Comparison of ENCODE assay signal across 23 mouse cellular contexts in genomic region chr17:25895891-25896290, GRCm38 (mm10). TPM values are rescaled to one million over a fixed set of nuclear protein-coding genes. Genes with fewer than 3 reads are reported as not detected.
DNase-seq lines count a peak whose midpoint lies in the region; ATAC-seq and TF ChIP-seq lines count a peak whose summit lies in the region.
"Had no signal": no experiment of that assay in that cellular context is flagged by ENCODE, and none has a peak within 500 bp of the region (broad histone marks: within the 10 kb centered on the region; RNA-seq: fewer than 3 reads in every experiment).

No protein-coding gene starts in this region.

- ATAC-seq in hindbrain, embryonic 12.5 days (ENCODE audit: low FRiP score), result no peak
- no peak for ATAC-seq in stomach, postnatal 0 days (ENCODE audit: low FRiP score, low TSS enrichment)
- ATAC-seq: activated CD4-positive, CD25-positive, alpha-beta regulatory T cell, adult 4 months; CD4-positive, CD25-positive, alpha-beta regulatory T cell, adult 4 months; intestine, embryonic 15.5 days had no signal

- peaks cover 15% of the 10 kb centered on the region for H3K36me3 ChIP-seq in hindbrain, embryonic 10.5 days
- peaks cover 7% of the 10 kb centered on the region for H3K36me3 ChIP-seq in hindbrain, embryonic 12.5 days
- peaks cover 15% of the 10 kb centered on the region for H3K36me3 ChIP-seq in embryonic facial prominence, embryonic 10.5 days (replicated peaks)
- no peaks in the 10 kb centered on the region for H3K36me3 ChIP-seq in stomach, postnatal 0 days (ENCODE audit: control insufficient read depth, insufficient read depth, low read length)

- peak; percentile 30 for DNase-seq in cerebellum, adult 9-11 months
- DNase-seq in cerebellum, adult 11-12 months, result no peak
- no peak for DNase-seq in hindbrain, embryonic 10.5 days (ENCODE audit: low spot score)
- no peak for DNase-seq in layer of hippocampus, adult 2 months (ENCODE audit: low spot score in 2 of 2)
- no peak for DNase-seq in layer of hippocampus, adult 9-10 months (ENCODE audit: low spot score)
- DNase-seq in embryonic facial prominence, embryonic 10.5 days (ENCODE audit: low spot score), result peak; percentile 39
- DNase-seq in stomach, postnatal 0 days (ENCODE audit: low spot score), result no peak
- DNase-seq: adrenal gland, postnatal 10 days; gastrocnemius, postnatal 10 days; heart, postnatal 4 days; lung, postnatal 4 days; right cerebral cortex, postnatal 14 days; spleen, adult 18-20 months; thymus, postnatal 4 days had no signal

- no peak overlapping the region for H3K4me3 ChIP-seq in hindbrain, embryonic 10.5 days
- H3K4me3 ChIP-seq in hindbrain, embryonic 12.5 days, result no peak overlapping the region
- H3K4me3 ChIP-seq in layer of hippocampus, adult 2 months, result no peak overlapping the region
- no peak overlapping the region for H3K4me3 ChIP-seq in embryonic facial prominence, embryonic 10.5 days
- no peak overlapping the region for H3K4me3 ChIP-seq in stomach, postnatal 0 days (ENCODE audit: low read depth, low read length)
- H3K4me3 ChIP-seq: embryonic facial prominence, embryonic 13.5 days; heart, embryonic 15.5 days; intestine, embryonic 15.5 days; lung, embryonic 15.5 days; myocyte had no signal

- peak overlapping the region; percentile 63; the same call in 1 of the 2 replicates for H3K27ac ChIP-seq in hindbrain, embryonic 10.5 days
- no peak overlapping the region for H3K27ac ChIP-seq in hindbrain, embryonic 12.5 days
- H3K27ac ChIP-seq in layer of hippocampus, adult 2 months, result peak overlapping the region; percentile 72
- peak overlapping the region; percentile 55; the same call in 1 of the 2 replicates for H3K27ac ChIP-seq in embryonic facial prominence, embryonic 10.5 days (replicated peaks)
- H3K27ac ChIP-seq in stomach, postnatal 0 days (replicated peaks), result no peak overlapping the region
- H3K27ac ChIP-seq: embryonic facial prominence, embryonic 13.5 days; heart, embryonic 15.5 days; intestine, embryonic 15.5 days; liver, embryonic 14.5 days; lung, embryonic 15.5 days had no signal

- no peak overlapping the region for H3K9ac ChIP-seq in hindbrain, embryonic 12.5 days
- no peak overlapping the region for H3K9ac ChIP-seq in stomach, postnatal 0 days (ENCODE audit: low read length)
- H3K9ac ChIP-seq: embryonic facial prominence, embryonic 13.5 days; heart, embryonic 15.5 days; intestine, embryonic 15.5 days; liver, embryonic 14.5 days; lung, embryonic 15.5 days had no signal

- no peak for TF ChIP-seq CTCF in layer of hippocampus, adult 2 months (conservative IDR thresholded peaks at IDR 0.05)
- no peak for TF ChIP-seq CTCF in stomach, postnatal 0 days (IDR thresholded peaks at IDR 0.05; ENCODE audit: low read depth)

- no peak for TF ChIP-seq EP300 in stomach, postnatal 0 days (optimal IDR thresholded peaks at IDR 0.05)

- H3K4me1 ChIP-seq in hindbrain, embryonic 10.5 days (replicated peaks), result peaks cover 25% of the 10 kb centered on the region
- H3K4me1 ChIP-seq in hindbrain, embryonic 12.5 days, result peaks cover 9% of the 10 kb centered on the region; the same call in 1 of the 2 replicates
- H3K4me1 ChIP-seq in embryonic facial prominence, embryonic 10.5 days, result peaks cover 25% of the 10 kb centered on the region
- no peaks in the 10 kb centered on the region for H3K4me1 ChIP-seq in stomach, postnatal 0 days (replicated peaks; ENCODE audit: control insufficient read depth, insufficient read depth)
- H3K4me1 ChIP-seq: intestine, embryonic 15.5 days; lung, embryonic 15.5 days had no signal

- 69% methylated on average over 12 of the region's 12 CpGs for WGBS in hindbrain, embryonic 10.5 days
- WGBS in hindbrain, embryonic 12.5 days, result 52% methylated on average over 12 of the region's 12 CpGs
- WGBS in embryonic facial prominence, embryonic 10.5 days, result 56% methylated on average over 12 of the region's 12 CpGs
- WGBS in stomach, postnatal 0 days, result 76% methylated on average over 12 of the region's 12 CpGs

- no peaks in the 10 kb centered on the region for H3K9me3 ChIP-seq in hindbrain, embryonic 10.5 days
- H3K9me3 ChIP-seq in hindbrain, embryonic 12.5 days (replicated peaks), result no peaks in the 10 kb centered on the region
- no peaks in the 10 kb centered on the region; the same call in 1 of the 2 replicates for H3K9me3 ChIP-seq in embryonic facial prominence, embryonic 10.5 days
- H3K9me3 ChIP-seq in stomach, postnatal 0 days (ENCODE audit: control insufficient read depth, low read length), result no peaks in the 10 kb centered on the region
- H3K9me3 ChIP-seq: embryonic facial prominence, embryonic 13.5 days; heart, embryonic 15.5 days; intestine, embryonic 15.5 days; lung, embryonic 15.5 days had no signal

- no peak overlapping the region for H3K4me2 ChIP-seq in hindbrain, embryonic 12.5 days (replicated peaks)
- H3K4me2 ChIP-seq in stomach, postnatal 0 days (replicated peaks; ENCODE audit: low read depth), result no peak overlapping the region
- H3K4me2 ChIP-seq: embryonic facial prominence, embryonic 13.5 days; heart, embryonic 15.5 days; intestine, embryonic 15.5 days; lung, embryonic 15.5 days had no signal

- no peaks in the 10 kb centered on the region for H3K27me3 ChIP-seq in hindbrain, embryonic 10.5 days (ENCODE audit: insufficient read depth, poor library complexity, severe bottlenecking)
- H3K27me3 ChIP-seq in hindbrain, embryonic 12.5 days, result no peaks in the 10 kb centered on the region
- no peaks in the 10 kb centered on the region for H3K27me3 ChIP-seq in embryonic facial prominence, embryonic 10.5 days (replicated peaks; ENCODE audit: low read depth, poor library complexity, severe bottlenecking)
- H3K27me3 ChIP-seq in stomach, postnatal 0 days (ENCODE audit: control insufficient read depth, insufficient read depth, low read length), result no peaks in the 10 kb centered on the region
- H3K27me3 ChIP-seq: embryonic facial prominence, embryonic 13.5 days; heart, embryonic 15.5 days; intestine, embryonic 15.5 days; lung, embryonic 15.5 days had no signal

RNA-seq across cellular contexts. Expression of gene Wfikkn1, which starts 15.2 kb away (rescaled TPM):
- 5.8 and 26.3 TPM in 2 replicates for polyA plus RNA-seq in hindbrain, embryonic 10.5 days (2016; fragmentation: Nextera tagmentation; extraction: Ambion mirVana)
- 0.29 and 0.90 TPM in 2 replicates for polyA plus RNA-seq in hindbrain, embryonic 12.5 days (2016; fragmentation: Nextera tagmentation; extraction: Ambion mirVana)
- total RNA-seq in layer of hippocampus, adult 2 months (2021), result 1 to 10 TPM; 1.7 to 2.8 TPM
- polyA plus RNA-seq in embryonic facial prominence, embryonic 10.5 days (2016; fragmentation: Nextera tagmentation; extraction: Ambion mirVana), result 7.8 and 12.6 TPM in 2 replicates
- polyA plus RNA-seq in stomach, postnatal 0 days (2015; fragmentation: Nextera tagmentation; extraction: Ambion mirVana), result 0.35 and 0.38 TPM in 2 replicates

RNA-seq across cellular contexts. Expression of gene Mettl26, which starts 21.0 kb away (rescaled TPM):
- polyA plus RNA-seq in hindbrain, embryonic 10.5 days (2016; fragmentation: Nextera tagmentation; extraction: Ambion mirVana), result 69.9 and 73.9 TPM in 2 replicates
- polyA plus RNA-seq in hindbrain, embryonic 12.5 days (2016; fragmentation: Nextera tagmentation; extraction: Ambion mirVana), result 48.7 and 53.2 TPM in 2 replicates
- total RNA-seq in layer of hippocampus, adult 2 months (2021), result 10 to 100 TPM; 39.0 to 39.9 TPM
- polyA plus RNA-seq in embryonic facial prominence, embryonic 10.5 days (2016; fragmentation: Nextera tagmentation; extraction: Ambion mirVana), result 68.1 and 69.8 TPM in 2 replicates
- polyA plus RNA-seq in stomach, postnatal 0 days (2015; fragmentation: Nextera tagmentation; extraction: Ambion mirVana), result 52.9 and 54.1 TPM in 2 replicates

RNA-seq across cellular contexts. Expression of gene Rab40c, which starts 23.6 kb away (rescaled TPM):
- polyA plus RNA-seq in hindbrain, embryonic 10.5 days (2016; fragmentation: Nextera tagmentation; extraction: Ambion mirVana), result 33.4 and 43.4 TPM in 2 replicates
- 42.1 and 43.6 TPM in 2 replicates for polyA plus RNA-seq in hindbrain, embryonic 12.5 days (2016; fragmentation: Nextera tagmentation; extraction: Ambion mirVana)
- total RNA-seq in layer of hippocampus, adult 2 months (2021), result 10 to 100 TPM; 50.1 to 51.1 TPM
- 30.9 and 34.0 TPM in 2 replicates for polyA plus RNA-seq in embryonic facial prominence, embryonic 10.5 days (2016; fragmentation: Nextera tagmentation; extraction: Ambion mirVana)
- 20.2 TPM in 2 replicates for polyA plus RNA-seq in stomach, postnatal 0 days (2015; fragmentation: Nextera tagmentation; extraction: Ambion mirVana)

RNA-seq across cellular contexts. Expression of gene Mcrip2, which starts 27.3 kb away (rescaled TPM):
- polyA plus RNA-seq in hindbrain, embryonic 10.5 days (2016; fragmentation: Nextera tagmentation; extraction: Ambion mirVana), result 10.6 and 14.7 TPM in 2 replicates
- 6.2 and 6.3 TPM in 2 replicates for polyA plus RNA-seq in hindbrain, embryonic 12.5 days (2016; fragmentation: Nextera tagmentation; extraction: Ambion mirVana)
- total RNA-seq in layer of hippocampus, adult 2 months (2021), result 10 to 100 TPM; 20.9 to 21.6 TPM
- polyA plus RNA-seq in embryonic facial prominence, embryonic 10.5 days (2016; fragmentation: Nextera tagmentation; extraction: Ambion mirVana), result 17.3 and 20.2 TPM in 2 replicates
- 52.4 and 59.9 TPM in 2 replicates for polyA plus RNA-seq in stomach, postnatal 0 days (2015; fragmentation: Nextera tagmentation; extraction: Ambion mirVana)

RNA-seq across cellular contexts. Expression of gene Wdr90, which starts 34.6 kb away (rescaled TPM):
- polyA plus RNA-seq in hindbrain, embryonic 10.5 days (2016; fragmentation: Nextera tagmentation; extraction: Ambion mirVana), result 46.0 and 54.4 TPM in 2 replicates
- 30.0 and 31.2 TPM in 2 replicates for polyA plus RNA-seq in hindbrain, embryonic 12.5 days (2016; fragmentation: Nextera tagmentation; extraction: Ambion mirVana)
- total RNA-seq in layer of hippocampus, adult 2 months (2021), result 10 to 100 TPM; 21.7 to 24.6 TPM
- 53.8 and 56.1 TPM in 2 replicates for polyA plus RNA-seq in embryonic facial prominence, embryonic 10.5 days (2016; fragmentation: Nextera tagmentation; extraction: Ambion mirVana)
- polyA plus RNA-seq in stomach, postnatal 0 days (2015; fragmentation: Nextera tagmentation; extraction: Ambion mirVana), result 4.1 and 4.2 TPM in 2 replicates

Comparison
In these comparisons a context has a peak if more than half of its experiments do, and no peak if none do; other contexts are left out.
1. DNase-seq: peak in cerebellum, adult 9-11 months (single experiment) and embryonic facial prominence, embryonic 10.5 days (single experiment); none in cerebellum, adult 11-12 months (single experiment), hindbrain, embryonic 10.5 days (single experiment), layer of hippocampus, adult 2 months (0 of 2), layer of hippocampus, adult 9-10 months (single experiment) and stomach, postnatal 0 days (single experiment).
2. H3K27ac ChIP-seq: peak in hindbrain, embryonic 10.5 days (single experiment), layer of hippocampus, adult 2 months (single experiment) and embryonic facial prominence, embryonic 10.5 days (single experiment); none in hindbrain, embryonic 12.5 days (single experiment) and stomach, postnatal 0 days (single experiment).